Mouse (Mus musculus): Measurements from ENCODE around the gene Mef2a.

GRCm38 (mm10) chr7:67225943-67226625 is 146.6 kb downstream of the Mef2a start:
- no peak for TF ChIP-seq CTCF (IDR thresholded peaks at IDR 0.05; ENCODE audit: insufficient read depth, low read depth, low read length)
- no peak for TF ChIP-seq POLR2A (IDR thresholded peaks at IDR 0.05; ENCODE audit: insufficient read depth, low read depth, low read length)
